Mouse (Mus musculus) left cerebral cortex, postnatal 25 days (tissue): ENCODE results near the gene Bmp6. TPM values are rescaled to one million over a fixed set of nuclear protein-coding genes. Genes with fewer than 3 reads are reported as not detected.

ENCODE experiments used
- DNase-seq, 2 experiments: peaks; one replicate each; pipeline ENCODE4 v3.0.0; 2022; ENCODE audit warnings: low spot score in 2 of 2, mixed read lengths in 1 of 2
- intact Hi-C: fragments of 180-260 bp; cut with DNase I; formaldehyde crosslinking; loops from one replicate; pipeline ENCODE4 v1.15.1; 2025
- total RNA-seq, 2 experiments: library from RNA; stranded (reverse); gene quantifications; 2 replicates each; pipeline ENCODE4 v1.2.3; 2021

Gene Bmp6
- total RNA-seq, 2 experiments from 2014 or later: 8.3 to 12.4 TPM

GRCm38 (mm10) chr13:38501314-38501713 is 156.4 kb downstream of the Bmp6 start:
- intact Hi-C loops: no loop called here

GRCm38 (mm10) chr13:38503137-38503849 is 158.4 kb downstream of the Bmp6 start:
- DNase-seq: no peak
- intact Hi-C loops: no loop called here

More at GRCm38 (mm10) chr13:38501314-38501713, 156.4 kb downstream of the Bmp6 start:
- no peak for DNase-seq

GRCm38 (mm10) chr13:38506320-38506719 is 161.4 kb downstream of the Bmp6 start:
- intact Hi-C loops: loop anchor here (5.0 kb wide), 1 partner anchor 164 kb away; no protein-coding TSS in a partner anchor
- peak; percentile 22 to 47 for DNase-seq

- no peak for DNase-seq
- intact Hi-C loops: loop anchor here (5.0 kb wide), 1 partner anchor 165 kb away; no protein-coding TSS in a partner anchor
These were observed 162.0 kb downstream of the Bmp6 start for GRCm38 (mm10) chr13:38506936-38507335.

- DNase-seq: no peak
- intact Hi-C loops: loop anchor here (5.0 kb wide), 1 partner anchor 168 kb away; no protein-coding TSS in a partner anchor
These were observed 164.9 kb downstream of the Bmp6 start for GRCm38 (mm10) chr13:38509681-38510341.

GRCm38 (mm10) chr13:38511979-38512378 is 167.1 kb downstream of the Bmp6 start:
- DNase-seq: no peak
- intact Hi-C loops: no loop called here

- DNase-seq: no peak
- intact Hi-C loops: no loop called here
These were observed 169.0 kb downstream of the Bmp6 start for GRCm38 (mm10) chr13:38513921-38514320.

GRCm38 (mm10) chr13:38515431-38515830 is 170.5 kb downstream of the Bmp6 start:
- DNase-seq: no peak
- intact Hi-C loops: no loop called here

- no peak for DNase-seq
- intact Hi-C loops: no loop called here
These were observed 170.9 kb downstream of the Bmp6 start for GRCm38 (mm10) chr13:38515845-38516244.

GRCm38 (mm10) chr13:38516582-38516981 is 171.7 kb downstream of the Bmp6 start:
- intact Hi-C loops: no loop called here
- no peak for DNase-seq

GRCm38 (mm10) chr13:38520299-38520698 is 175.4 kb downstream of the Bmp6 start:
- DNase-seq: no peak
- intact Hi-C loops: no loop called here

GRCm38 (mm10) chr13:38522056-38522654 is 177.2 kb downstream of the Bmp6 start:
- intact Hi-C loops: no loop called here
- DNase-seq: no peak

GRCm38 (mm10) chr13:38523231-38523630 is 178.3 kb downstream of the Bmp6 start:
- intact Hi-C loops: no loop called here
- no peak for DNase-seq

GRCm38 (mm10) chr13:38525261-38525660 is 180.4 kb downstream of the Bmp6 start:
- DNase-seq: no peak
- intact Hi-C loops: no loop called here

GRCm38 (mm10) chr13:38526116-38526515 is 181.2 kb downstream of the Bmp6 start:
- intact Hi-C loops: no loop called here
- DNase-seq: no peak

- intact Hi-C loops: no loop called here
- DNase-seq: peak; percentile 13 to 18
These were observed 182.3 kb downstream of the Bmp6 start for GRCm38 (mm10) chr13:38527041-38527796.

GRCm38 (mm10) chr13:38527797-38528650 is 183.1 kb downstream of the Bmp6 start:
- peak; percentile 82 to 87 for DNase-seq
- intact Hi-C loops: no loop called here

- DNase-seq: no peak
These were observed 183.9 kb downstream of the Bmp6 start, which contains the start of gene Txndc5 for GRCm38 (mm10) chr13:38528687-38529294. Gene Txndc5 (minus strand): TSS chr13:38528824.

More at GRCm38 (mm10) chr13:38528687-38529294, 183.9 kb downstream of the Bmp6 start, which contains the start of gene Txndc5:
- intact Hi-C loops: no loop called here
